ENCODE assay signal across 32 mouse cellular contexts in the genomic region with DNA sequence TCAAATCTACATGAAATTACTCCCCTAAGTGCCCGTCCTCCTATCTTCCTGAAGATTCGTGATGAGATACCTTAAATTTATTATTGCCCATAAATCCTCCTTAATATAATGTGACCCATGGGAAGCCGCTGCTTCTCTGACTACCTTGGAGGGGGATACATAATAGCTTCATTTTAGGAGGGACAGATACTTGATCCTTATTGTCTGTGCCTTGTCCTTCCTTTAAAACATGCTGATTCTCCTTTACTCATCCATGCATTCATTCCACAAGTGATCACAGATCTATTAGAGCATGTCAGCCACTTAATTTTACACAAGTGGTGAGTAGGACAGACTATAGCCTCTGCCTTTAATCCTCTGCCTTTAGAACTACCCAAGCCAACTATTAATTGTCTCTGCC.
"Had no signal": no experiment of that assay in that cellular context is flagged by ENCODE, and none has a peak within 500 bp of the region (broad histone marks: within the 10 kb centered on the region; RNA-seq: fewer than 3 reads in every experiment).

No protein-coding gene starts in this region.

- DNase-seq: heart, adult 18-20 months; heart, adult 2 months; heart, postnatal 10 days; heart, postnatal 14 days; heart, postnatal 36 days; heart, postnatal 4 days; kidney, adult 18-20 months; kidney, adult 2 months; kidney, adult 9 months; kidney, postnatal 10 days; kidney, postnatal 14 days; kidney, postnatal 36 days; layer of hippocampus, adult 9-11 months; layer of hippocampus, postnatal 36 days had no signal

- H3K4me2 ChIP-seq: heart, embryonic 11.5 days; heart, embryonic 12.5 days; heart, embryonic 13.5 days; heart, embryonic 15.5 days; hindbrain, embryonic 12.5 days; hindbrain, embryonic 13.5 days; hindbrain, embryonic 14.5 days; hindbrain, embryonic 15.5 days; intestine, embryonic 15.5 days had no signal

- H3K9me3 ChIP-seq: heart, embryonic 10.5 days; heart, embryonic 12.5 days; heart, embryonic 13.5 days; heart, embryonic 15.5 days; hindbrain, embryonic 10.5 days; hindbrain, embryonic 12.5 days; hindbrain, embryonic 13.5 days; hindbrain, embryonic 15.5 days; intestine, embryonic 15.5 days had no signal

- H3K4me1 ChIP-seq: heart, embryonic 10.5 days; heart, embryonic 12.5 days; heart, embryonic 13.5 days; heart, embryonic 15.5 days; hindbrain, embryonic 10.5 days; hindbrain, embryonic 12.5 days; hindbrain, embryonic 13.5 days; hindbrain, embryonic 15.5 days; intestine, embryonic 15.5 days had no signal

- H3K9ac ChIP-seq: heart, embryonic 12.5 days; heart, embryonic 13.5 days; heart, embryonic 15.5 days; hindbrain, embryonic 12.5 days; hindbrain, embryonic 13.5 days; hindbrain, embryonic 14.5 days; hindbrain, embryonic 15.5 days; intestine, embryonic 15.5 days had no signal

- H3K27ac ChIP-seq: heart, adult 2 months; heart, embryonic 10.5 days; heart, embryonic 13.5 days; heart, embryonic 15.5 days; hindbrain, embryonic 10.5 days; hindbrain, embryonic 12.5 days; hindbrain, embryonic 13.5 days; hindbrain, embryonic 14.5 days; hindbrain, embryonic 15.5 days; hindbrain, postnatal 0 days; intestine, embryonic 15.5 days; layer of hippocampus, adult 2 months; left cerebral cortex, adult 2 months had no signal

- ATAC-seq: hindbrain, embryonic 16.5 days; hindbrain, postnatal 0 days; inflammation-experienced regulatory T-cells, adult 6 months; intestine, embryonic 15.5 days; intestine, embryonic 16.5 days; intestine, postnatal 0 days had no signal

- H3K27me3 ChIP-seq: heart, embryonic 12.5 days; heart, embryonic 13.5 days; heart, embryonic 15.5 days; hindbrain, embryonic 12.5 days; hindbrain, embryonic 13.5 days; hindbrain, embryonic 15.5 days; intestine, embryonic 15.5 days had no signal

- H3K36me3 ChIP-seq: heart, embryonic 10.5 days; heart, embryonic 12.5 days; heart, embryonic 13.5 days; heart, embryonic 15.5 days; hindbrain, embryonic 10.5 days; hindbrain, embryonic 12.5 days; hindbrain, embryonic 13.5 days; hindbrain, embryonic 15.5 days; intestine, embryonic 15.5 days had no signal

- H3K4me3 ChIP-seq: heart, adult 2 months; heart, embryonic 10.5 days; heart, embryonic 12.5 days; heart, embryonic 13.5 days; heart, embryonic 15.5 days; hindbrain, embryonic 10.5 days; hindbrain, embryonic 12.5 days; hindbrain, embryonic 13.5 days; hindbrain, embryonic 15.5 days; intestine, embryonic 15.5 days; layer of hippocampus, adult 2 months; left cerebral cortex, adult 2 months had no signal
